Mouse (Mus musculus) forebrain, embryonic 13.5 days (tissue): Measurements from ENCODE around the gene Heatr9. TPM values are rescaled to one million over a fixed set of nuclear protein-coding genes. Genes with fewer than 3 reads are reported as not detected.
"Not testable (repeated sequence)": the region's sequence is repeated elsewhere in the genome, so short reads cannot be mapped to it uniquely, and the experiment has no call there.

ENCODE experiments used
- ATAC-seq: fragments of 200-750 bp; cut with Nextera tagmentation; 2 replicates; pipeline ENCODE4 v1.8.0; 2017
- H3K27ac ChIP-seq: fragments of 300-500 bp; sonication (generic); 2 replicates; pipeline ENCODE4 v1.5.1; 2015; ENCODE audit warnings: inconsistent platforms, mild to moderate bottlenecking, moderate library complexity
- H3K27me3 ChIP-seq: fragments of 300-500 bp; sonication (generic); 2 replicates; pipeline ENCODE4 v1.6.1; 2015; ENCODE audit warnings: mild to moderate bottlenecking, inconsistent platforms
- H3K36me3 ChIP-seq: fragments of 300-500 bp; sonication (generic); 2 replicates; pipeline ENCODE4 v1.6.1; 2015; ENCODE audit warnings: mild to moderate bottlenecking, inconsistent platforms; ENCODE audit not compliant: poor library complexity, severe bottlenecking
- H3K4me1 ChIP-seq: fragments of 300-500 bp; sonication (generic); 2 replicates; pipeline ENCODE4 v1.6.1; 2015; ENCODE audit warnings: inconsistent platforms
- H3K4me2 ChIP-seq: fragments of 300-500 bp; sonication (generic); 2 replicates; pipeline ENCODE4 v1.6.1; 2015; ENCODE audit warnings: inconsistent platforms, mild to moderate bottlenecking, moderate library complexity
- H3K4me3 ChIP-seq: fragments of 300-500 bp; sonication (generic); 2 replicates; pipeline ENCODE4 v1.5.1; 2015; ENCODE audit warnings: mild to moderate bottlenecking, inconsistent platforms
- H3K9ac ChIP-seq: fragments of 300-500 bp; sonication (generic); 2 replicates; pipeline ENCODE4 v1.6.1; 2015; ENCODE audit warnings: mild to moderate bottlenecking, inconsistent platforms
- H3K9me3 ChIP-seq: fragments of 300-500 bp; sonication (generic); replicated peaks from 2 replicates; pipeline ENCODE4 v1.6.1; 2016; ENCODE audit warnings: inconsistent platforms
- WGBS: fragments of 180-500 bp; shearing (Covaris S2); methylation state at CpG from one replicate; pipeline ENCODE4 v1.1.7; 2015; 5-methylcytosine and 5-hydroxymethylcytosine counted together
- polyA plus RNA-seq: library from polyadenylated mRNA; unstranded; fragments of >200 nt; fragmentation: Nextera tagmentation; extraction: Ambion mirVana; gene quantifications from 2 replicates; pipeline ENCODE4 v1.2.1, GENCODE M21; 2015

The Heatr9 gene
- polyA plus RNA-seq, 1 experiment from 2014 or later = not detected

DNA sequence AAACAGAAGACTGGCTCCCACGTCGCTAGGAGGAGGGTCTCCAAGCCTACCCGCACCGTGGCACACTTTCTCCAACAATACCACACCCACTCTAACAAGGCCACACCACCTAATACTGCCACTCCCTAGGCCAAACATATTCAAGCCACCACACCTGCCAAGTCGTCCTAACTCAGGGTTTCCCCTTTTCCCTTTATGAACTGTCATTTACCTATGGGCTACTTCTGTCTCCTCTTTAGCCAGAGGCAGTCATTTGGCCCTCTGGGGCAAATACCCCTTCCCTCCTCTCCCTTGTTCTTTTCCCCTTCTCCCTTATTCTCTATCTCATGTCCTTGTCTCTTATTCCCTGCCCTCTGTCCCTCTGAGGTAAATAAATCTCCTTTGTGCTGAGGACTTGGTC, 29.7 kb upstream of the Heatr9 start:
- no peak for ATAC-seq
- no peak overlapping the region for H3K27ac ChIP-seq
- H3K9me3 ChIP-seq = no peaks in the 10 kb centered on the region
- WGBS = 84% methylated on average over 5 of the region's 5 CpGs
- H3K36me3 ChIP-seq = no peaks in the 10 kb centered on the region
- H3K9ac ChIP-seq = no peak overlapping the region
- H3K4me2 ChIP-seq = no peak overlapping the region
- H3K27me3 ChIP-seq = no peaks in the 10 kb centered on the region
- H3K4me3 ChIP-seq = no peak overlapping the region
- H3K4me1 ChIP-seq = 0 out of 2 replicates have a peak, but pooled peaks cover 2% of the 10 kb centered on the region

DNA sequence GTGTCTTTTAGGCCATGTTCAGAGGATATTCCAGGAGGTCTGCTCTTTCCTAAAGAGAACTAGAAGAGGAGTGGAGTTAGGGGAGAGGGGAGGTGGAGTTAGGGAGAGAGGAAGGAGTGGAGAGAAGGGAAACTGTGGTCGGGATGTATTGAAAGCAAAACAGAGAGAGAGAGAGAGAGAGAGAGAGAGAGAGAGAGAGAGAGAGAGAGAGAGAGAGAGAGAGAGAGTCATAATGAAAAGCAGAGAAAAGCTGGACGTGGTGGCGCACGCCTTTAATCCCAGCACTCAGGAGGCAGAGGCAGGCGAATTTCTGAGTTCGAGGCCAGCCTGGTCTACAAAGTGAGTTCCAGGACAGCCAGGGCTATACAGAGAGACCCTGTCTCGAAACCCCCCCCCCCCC, 29.1 kb upstream of the Heatr9 start:
- H3K4me3 ChIP-seq, H3K4me2 ChIP-seq, H3K27ac ChIP-seq, H3K36me3 ChIP-seq, ATAC-seq, H3K4me1 ChIP-seq, H3K9me3 ChIP-seq, H3K9ac ChIP-seq, H3K27me3 ChIP-seq: not testable (repeated sequence)
- WGBS = 89% methylated on average over 7 of the region's 7 CpGs

DNA sequence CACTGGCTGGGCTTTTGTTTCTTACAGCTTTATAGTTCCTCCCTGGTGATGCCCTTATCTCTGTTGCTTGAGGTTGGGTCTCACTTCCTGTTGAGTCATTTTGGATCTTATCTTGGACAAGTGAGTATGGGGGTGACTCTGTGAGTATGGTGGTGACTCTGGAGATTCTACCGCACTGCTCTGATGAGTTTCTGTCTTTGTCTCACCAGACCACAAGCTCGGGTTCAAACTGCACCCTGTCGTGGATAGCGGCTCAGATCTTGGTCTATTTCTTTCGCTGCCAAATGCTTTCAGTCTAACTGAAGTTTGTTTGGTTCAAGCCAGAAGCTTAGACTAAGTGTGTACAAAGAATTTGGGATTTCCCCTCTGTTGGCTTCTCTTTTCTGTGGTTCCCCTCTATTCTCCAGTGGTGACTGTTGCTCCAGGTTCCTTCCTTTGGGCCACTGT, 28.2 kb upstream of the Heatr9 start:
- no peak for ATAC-seq
- no peak overlapping the region for H3K4me2 ChIP-seq
- no peaks in the 10 kb centered on the region for H3K9me3 ChIP-seq
- no peak overlapping the region for H3K4me3 ChIP-seq
- no peaks in the 10 kb centered on the region for H3K4me1 ChIP-seq
- no peak overlapping the region for H3K9ac ChIP-seq
- no peaks in the 10 kb centered on the region for H3K27me3 ChIP-seq
- no peaks in the 10 kb centered on the region for H3K36me3 ChIP-seq
- WGBS = 95% methylated on average over 5 of the region's 5 CpGs
- H3K27ac ChIP-seq = no peak overlapping the region

DNA sequence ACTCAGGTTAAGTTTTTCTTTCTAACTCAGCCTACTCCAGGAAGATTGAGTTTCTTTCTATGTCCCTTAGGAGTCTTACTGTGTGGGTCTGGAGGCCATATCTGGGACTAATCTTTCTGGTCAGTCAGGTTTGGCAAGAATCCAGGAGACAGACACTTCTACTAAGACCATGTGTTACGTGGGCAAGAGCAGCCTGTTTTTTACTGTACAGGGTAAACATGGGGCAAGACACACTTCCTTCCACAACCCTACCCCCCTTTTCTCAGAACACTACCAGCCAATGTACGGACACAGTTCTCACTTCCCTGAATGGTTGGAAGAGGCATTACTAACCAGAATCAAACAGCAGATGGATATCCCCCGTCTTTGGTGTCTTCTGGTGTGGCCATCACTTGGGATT, 22.2 kb upstream of the Heatr9 start:
- H3K4me2 ChIP-seq = no peak overlapping the region
- H3K4me1 ChIP-seq = no peaks in the 10 kb centered on the region
- H3K9ac ChIP-seq = no peak overlapping the region
- H3K9me3 ChIP-seq = no peaks in the 10 kb centered on the region
- ATAC-seq = no peak
- 80% methylated on average over 3 of the region's 3 CpGs for WGBS
- H3K27ac ChIP-seq = no peak overlapping the region
- no peaks in the 10 kb centered on the region for H3K27me3 ChIP-seq
- no peak overlapping the region for H3K4me3 ChIP-seq
- no peaks in the 10 kb centered on the region for H3K36me3 ChIP-seq

DNA sequence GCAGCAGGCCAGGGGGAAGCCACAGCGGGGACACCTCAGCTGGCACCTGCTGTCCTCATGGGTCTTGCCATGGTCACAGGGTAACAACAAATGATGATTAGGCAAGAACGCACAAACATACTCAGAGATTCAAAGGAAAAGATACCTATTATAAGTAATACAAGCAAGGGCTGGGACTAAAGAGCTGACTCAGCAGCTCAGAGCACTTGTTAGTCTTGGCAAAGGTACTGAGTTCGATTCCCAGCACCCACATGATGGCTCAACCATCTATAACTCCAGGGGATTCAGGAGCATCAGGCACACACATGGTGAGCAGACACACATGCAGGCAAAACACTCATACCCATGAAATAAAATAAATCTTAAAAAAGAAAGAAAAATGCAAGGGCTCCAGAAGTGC, 19.4 kb upstream of the Heatr9 start:
- no peak for ATAC-seq
- no peaks in the 10 kb centered on the region for H3K9me3 ChIP-seq
- H3K27ac ChIP-seq = no peak overlapping the region
- no peak overlapping the region for H3K4me2 ChIP-seq
- no peaks in the 10 kb centered on the region for H3K27me3 ChIP-seq
- no peaks in the 10 kb centered on the region for H3K4me1 ChIP-seq
- no peaks in the 10 kb centered on the region for H3K36me3 ChIP-seq
- no peak overlapping the region for H3K4me3 ChIP-seq
- no peak overlapping the region for H3K9ac ChIP-seq
- WGBS = 80% methylated on average over 3 of the region's 3 CpGs

DNA sequence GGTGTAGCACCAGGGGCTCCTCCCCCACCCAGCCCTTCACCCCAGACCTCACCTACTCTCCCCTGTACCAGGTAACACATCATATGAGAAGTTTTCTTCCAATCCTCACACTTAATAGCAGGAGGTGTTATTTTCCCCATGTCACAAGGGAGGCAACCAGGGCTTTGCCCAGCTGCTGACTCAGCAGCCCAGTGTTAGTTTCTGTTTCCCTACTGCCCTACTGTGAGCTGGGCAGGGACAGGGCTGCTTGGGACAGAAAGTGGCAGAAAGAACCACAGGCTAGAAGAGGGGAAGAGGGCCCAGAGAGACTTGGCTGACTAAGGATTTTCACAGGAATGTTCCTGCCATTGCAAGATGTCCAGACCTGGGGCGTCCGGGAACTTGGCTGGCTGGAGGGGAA, 19.0 kb upstream of the Heatr9 start:
- no peaks in the 10 kb centered on the region for H3K9me3 ChIP-seq
- H3K36me3 ChIP-seq = no peaks in the 10 kb centered on the region
- H3K27ac ChIP-seq = no peak overlapping the region
- no peak for ATAC-seq
- no peaks in the 10 kb centered on the region for H3K4me1 ChIP-seq
- no peak overlapping the region for H3K4me3 ChIP-seq
- 93% methylated on average over 2 of the region's 2 CpGs for WGBS
- H3K9ac ChIP-seq = no peak overlapping the region
- no peak overlapping the region for H3K4me2 ChIP-seq
- no peaks in the 10 kb centered on the region for H3K27me3 ChIP-seq

DNA sequence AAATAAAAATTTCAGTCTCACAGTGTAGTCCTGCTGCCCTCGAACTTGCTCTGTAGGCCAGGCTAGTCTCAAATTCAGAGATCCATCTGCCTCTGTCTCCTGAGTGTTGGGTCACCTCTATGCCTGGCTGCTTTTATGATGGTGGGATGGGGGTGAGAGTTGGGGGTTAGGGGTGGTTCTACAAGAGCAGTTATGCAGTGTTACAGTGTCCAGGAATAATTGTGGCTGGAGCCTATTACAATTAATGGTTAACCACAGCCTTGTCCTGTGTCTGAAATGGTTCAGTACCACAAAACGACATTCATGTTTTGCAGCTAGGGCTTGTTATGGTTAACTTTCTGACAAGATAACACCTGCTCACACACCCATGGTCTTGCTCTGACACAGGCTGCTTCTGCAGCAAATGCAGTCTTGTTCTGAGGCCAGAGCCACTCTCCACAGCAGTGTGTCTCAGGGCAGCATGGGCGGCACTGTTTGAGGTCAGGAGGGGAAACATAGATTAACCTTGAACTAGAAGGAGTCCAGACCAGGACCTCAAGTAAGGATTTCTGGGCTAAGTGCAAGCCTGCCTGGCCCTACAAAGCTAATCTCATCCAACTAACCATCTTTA, 16.8 kb upstream of the Heatr9 start:
- no peaks in the 10 kb centered on the region for H3K9me3 ChIP-seq
- no peak overlapping the region for H3K27ac ChIP-seq
- H3K36me3 ChIP-seq = no peaks in the 10 kb centered on the region
- H3K4me3 ChIP-seq = no peak overlapping the region
- peaks cover 9% of the 10 kb centered on the region for H3K4me1 ChIP-seq
- WGBS = 88% methylated on average over 3 of the region's 3 CpGs
- no peak overlapping the region for H3K4me2 ChIP-seq
- H3K27me3 ChIP-seq = no peaks in the 10 kb centered on the region
- ATAC-seq = no peak
- H3K9ac ChIP-seq = no peak overlapping the region

DNA sequence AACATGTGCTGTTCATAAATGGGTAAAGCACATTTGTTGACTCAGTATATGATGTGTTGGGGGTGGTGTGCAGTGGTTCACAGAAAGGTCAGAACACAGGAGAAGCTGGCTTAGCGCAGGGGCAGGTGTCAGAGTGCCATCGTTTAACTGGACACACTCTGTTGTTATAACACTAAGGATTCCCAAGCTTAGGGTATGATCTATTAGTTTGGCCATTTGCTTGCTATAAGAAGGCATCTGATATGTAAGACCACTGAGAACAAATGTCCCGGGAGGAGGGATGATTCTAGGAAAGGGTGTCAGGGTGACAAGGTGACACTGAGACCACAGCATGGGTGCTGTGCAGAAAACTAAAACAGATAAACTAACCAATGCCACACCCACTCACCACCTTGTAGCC, 14.9 kb upstream of the Heatr9 start:
- H3K9me3 ChIP-seq = no peaks in the 10 kb centered on the region
- 89% methylated on average over 3 of the region's 3 CpGs for WGBS
- no peaks in the 10 kb centered on the region for H3K27me3 ChIP-seq
- ATAC-seq = no peak
- H3K36me3 ChIP-seq = no peaks in the 10 kb centered on the region
- H3K4me1 ChIP-seq = peaks cover 9% of the 10 kb centered on the region
- no peak overlapping the region for H3K9ac ChIP-seq
- no peak overlapping the region for H3K27ac ChIP-seq
- H3K4me3 ChIP-seq = no peak overlapping the region
- H3K4me2 ChIP-seq = no peak overlapping the region

DNA sequence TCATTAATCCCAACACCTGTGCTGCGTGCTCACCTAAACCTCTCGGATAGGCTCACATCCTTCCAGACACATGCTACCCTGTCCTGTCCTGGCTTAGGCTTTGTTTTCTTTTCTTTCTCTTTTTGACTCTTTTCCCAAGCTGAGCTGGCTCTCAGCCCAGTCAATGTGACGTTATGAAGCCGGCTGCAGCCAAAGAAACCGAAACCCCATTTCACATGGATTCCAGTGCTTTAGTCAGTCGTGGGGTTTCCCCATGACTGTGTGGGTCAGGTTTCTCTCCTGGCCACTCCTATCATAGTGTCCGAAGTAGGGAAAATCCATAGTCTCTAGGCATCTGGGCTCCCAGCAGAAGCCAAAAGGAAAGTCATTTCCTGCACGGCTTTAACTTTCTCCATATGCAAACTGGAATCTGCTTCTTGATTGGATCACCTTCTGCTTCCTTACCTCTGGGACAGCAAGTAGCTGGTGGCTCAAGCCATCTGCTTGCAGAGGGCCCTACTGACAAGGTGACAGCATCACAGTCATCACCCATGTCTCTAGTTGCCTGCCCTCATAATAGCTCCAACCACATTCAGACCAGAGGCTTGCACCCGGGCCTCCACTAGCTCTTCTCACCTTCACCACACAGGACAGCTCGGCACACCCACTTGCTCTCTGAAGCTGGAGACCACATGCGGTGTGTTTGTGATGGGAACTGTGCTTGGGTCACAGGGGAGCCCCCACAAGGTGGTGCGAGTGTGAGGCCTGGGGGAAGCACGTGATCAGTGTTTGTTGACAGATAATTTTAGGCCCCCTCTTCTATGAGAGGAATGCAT, 12.8 kb upstream of the Heatr9 start:
- Histone ChIP-seq H3K36me3 (no peaks in the 10 kb centered on the region), H3K9me3 (no peaks in the 10 kb centered on the region), H3K4me2 (no peak overlapping the region), H3K4me1 (peaks cover 9% of the 10 kb centered on the region), H3K27ac (no peak overlapping the region), H3K27me3 (no peaks in the 10 kb centered on the region), H3K4me3 (no peak overlapping the region), H3K9ac (no peak overlapping the region)
- no peak for ATAC-seq
- WGBS = 61% methylated on average over 13 of the region's 13 CpGs

DNA sequence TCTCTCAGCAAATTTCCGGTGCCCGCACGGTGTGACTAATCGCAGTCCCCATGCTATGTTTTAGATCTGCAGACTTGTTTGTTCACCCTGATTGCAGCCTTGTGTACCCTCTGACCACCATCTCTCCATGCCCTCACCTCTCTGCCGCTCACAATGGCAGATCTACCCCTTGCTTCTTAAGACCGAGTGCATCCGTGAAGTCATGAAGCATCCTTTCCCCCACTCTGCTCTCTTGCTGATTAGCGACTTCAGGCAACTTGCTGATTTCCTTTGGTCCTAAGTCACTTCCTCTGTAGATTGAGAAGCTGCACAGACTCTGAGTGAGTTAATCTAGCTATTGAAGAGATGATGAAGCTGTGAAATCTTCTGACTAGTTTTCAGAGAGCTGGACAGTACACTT, 12.2 kb upstream of the Heatr9 start:
- H3K4me3 ChIP-seq = no peak overlapping the region
- H3K4me2 ChIP-seq = no peak overlapping the region
- H3K9ac ChIP-seq = no peak overlapping the region
- H3K4me1 ChIP-seq = peaks cover 9% of the 10 kb centered on the region
- no peak overlapping the region for H3K27ac ChIP-seq
- no peak for ATAC-seq
- H3K36me3 ChIP-seq = no peaks in the 10 kb centered on the region
- no peaks in the 10 kb centered on the region for H3K27me3 ChIP-seq
- no peaks in the 10 kb centered on the region for H3K9me3 ChIP-seq
- WGBS = 85% methylated on average over 8 of the region's 8 CpGs

DNA sequence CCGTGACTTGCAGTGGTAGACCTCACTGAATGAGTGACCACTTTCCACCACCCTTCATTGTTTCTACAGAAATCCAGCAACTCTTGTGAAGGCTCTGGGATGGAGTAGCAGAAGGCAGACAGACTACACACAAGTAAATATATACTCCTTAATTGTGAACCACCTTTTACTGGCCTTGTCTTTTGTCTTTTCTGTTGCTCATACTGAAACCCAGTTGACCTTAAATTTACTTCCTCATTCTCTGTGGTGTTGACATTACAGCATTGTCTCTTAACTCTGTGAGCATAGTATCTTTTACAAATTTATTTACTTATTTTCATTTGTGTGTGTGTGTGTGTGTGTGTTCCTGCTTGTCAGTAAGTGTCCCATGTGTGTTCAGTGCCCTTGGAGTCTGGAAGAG, 11.2 kb upstream of the Heatr9 start:
- H3K4me3 ChIP-seq = no peak overlapping the region

DNA sequence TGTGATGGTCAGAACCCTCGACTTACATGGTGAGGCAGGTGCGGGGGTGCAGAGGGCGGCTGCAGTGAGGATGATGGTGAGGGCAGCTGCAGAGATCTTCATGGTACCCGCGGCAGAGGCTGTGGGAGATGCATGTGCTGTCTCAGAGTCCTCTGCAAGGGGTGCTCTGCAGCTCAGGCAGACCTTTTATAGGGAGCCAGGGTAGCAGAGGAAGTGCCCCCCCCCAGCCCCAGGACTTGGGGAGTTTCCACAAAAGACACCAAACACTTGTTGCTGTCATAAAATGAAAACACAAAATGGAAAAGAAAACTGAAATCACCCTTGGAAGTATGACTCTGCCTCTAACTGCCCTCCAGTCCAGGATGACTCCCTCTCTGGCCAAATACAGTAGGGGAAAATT, 8.4 kb upstream of the Heatr9 start, which contains the start of gene Ccl5:
Gene Ccl5 (minus strand): TSS at position 159 of the 400 bp plus-strand sequence.
- Histone ChIP-seq H3K36me3 (no peaks in the 10 kb centered on the region), H3K4me2 (no peak within 1 kb of the TSS), H3K9ac (no peak within 1 kb of the TSS), H3K27me3 (no peaks in the 10 kb centered on the region), H3K27ac (no peak within 1 kb of the TSS), H3K4me3 (no peak within 1 kb of the TSS), H3K4me1 (peaks cover 9% of the 10 kb centered on the region), H3K9me3 (no peaks in the 10 kb centered on the region)
- 94% methylated on average over 5 of the region's 5 CpGs for WGBS
- no peak for ATAC-seq

More for the DNA sequence above, 11.2 kb upstream of the Heatr9 start:
- Histone ChIP-seq H3K4me1 (peaks cover 9% of the 10 kb centered on the region), H3K36me3 (no peaks in the 10 kb centered on the region), H3K27ac (no peak overlapping the region), H3K9me3 (no peaks in the 10 kb centered on the region), H3K27me3 (no peaks in the 10 kb centered on the region), H3K9ac (no peak overlapping the region), H3K4me2 (no peak overlapping the region)
- WGBS = 100% methylated on average over 1 of the region's 1 CpGs
- ATAC-seq = no peak
